Comparison of ENCODE assay signal across 16 mouse cellular contexts in genomic region chr2:146595673-146596072, GRCm38 (mm10).
"Had no signal": no experiment of that assay in that cellular context is flagged by ENCODE, and none has a peak within 500 bp of the region (broad histone marks: within the 10 kb centered on the region; RNA-seq: fewer than 3 reads in every experiment).

No protein-coding gene starts in this region.

- H3K9ac ChIP-seq: intestine, embryonic 15.5 days; limb, embryonic 13.5 days; neural tube, embryonic 15.5 days had no signal

- ATAC-seq: intestine, embryonic 15.5 days had no signal

- H3K9me3 ChIP-seq: intestine, embryonic 15.5 days; limb, embryonic 13.5 days; midbrain, embryonic 10.5 days; neural tube, embryonic 15.5 days had no signal

- H3K4me3 ChIP-seq: intestine, embryonic 15.5 days; layer of hippocampus, adult 2 months; limb, embryonic 13.5 days; midbrain, embryonic 10.5 days; myocyte; neural tube, embryonic 15.5 days had no signal

- H3K4me2 ChIP-seq: intestine, embryonic 15.5 days; limb, embryonic 13.5 days; neural tube, embryonic 15.5 days had no signal

- H3K4me1 ChIP-seq: intestine, embryonic 15.5 days; limb, embryonic 13.5 days; midbrain, embryonic 10.5 days; neural tube, embryonic 15.5 days had no signal

- H3K27me3 ChIP-seq: intestine, embryonic 15.5 days; limb, embryonic 13.5 days; neural tube, embryonic 15.5 days had no signal

- H3K36me3 ChIP-seq: intestine, embryonic 15.5 days; limb, embryonic 13.5 days; midbrain, embryonic 10.5 days; neural tube, embryonic 15.5 days had no signal

- DNase-seq: kidney, adult 9 months; kidney, postnatal 10 days; kidney, postnatal 4 days; left cerebral cortex, postnatal 4 days; lung, adult 18-20 months; lung, postnatal 4 days; midbrain, embryonic 14.5 days; right cerebral cortex, adult 18-20 months; right cerebral cortex, postnatal 25 days; thymus, postnatal 36 days had no signal

- H3K27ac ChIP-seq: intestine, embryonic 15.5 days; layer of hippocampus, adult 2 months; limb, embryonic 13.5 days; midbrain, embryonic 10.5 days; neural tube, embryonic 15.5 days had no signal
